Mouse (Mus musculus) liver, postnatal 0 days (tissue): Measurements from ENCODE around the gene Tor2a.

Experiments used
- CTCF ChIP-seq: sonication (generic); IDR thresholded peaks from 2 replicates; pipeline ENCODE4 v1.5.1; 2016; ENCODE audit warnings: antibody characterized with exemption, low read depth
- EP300 ChIP-seq: IDR thresholded peaks from 2 replicates; pipeline ENCODE4 v1.6.1; 2016; ENCODE audit warnings: antibody characterized with exemption, low read depth, mild to moderate bottlenecking

GRCm38 (mm10) chr2:32784048-32784681 is 27.1 kb downstream of the Tor2a start, which contains the start of gene Cfap157:
- TF ChIP-seq CTCF (no peak), EP300 (no peak)
